Mouse (Mus musculus) kidney, adult 2 months (tissue): Measurements from ENCODE around the gene Rnase10.

ENCODE experiments used
- CTCF ChIP-seq: fragments of 200-500 bp; conservative IDR thresholded peaks from 2 replicates; pipeline ENCODE4 v1.5.1; 2011; ENCODE audit warnings: low read depth, mild to moderate bottlenecking, control low read depth, low read length, moderate library complexity, mixed read lengths; ENCODE audit not compliant: insufficient read depth, insufficient read length
- POLR2A ChIP-seq: fragments of 200-500 bp; IDR thresholded peaks from one replicate; pipeline ENCODE4 v1.6.1; 2011; ENCODE audit warnings: low read depth, low read length, control low read depth

DNA sequence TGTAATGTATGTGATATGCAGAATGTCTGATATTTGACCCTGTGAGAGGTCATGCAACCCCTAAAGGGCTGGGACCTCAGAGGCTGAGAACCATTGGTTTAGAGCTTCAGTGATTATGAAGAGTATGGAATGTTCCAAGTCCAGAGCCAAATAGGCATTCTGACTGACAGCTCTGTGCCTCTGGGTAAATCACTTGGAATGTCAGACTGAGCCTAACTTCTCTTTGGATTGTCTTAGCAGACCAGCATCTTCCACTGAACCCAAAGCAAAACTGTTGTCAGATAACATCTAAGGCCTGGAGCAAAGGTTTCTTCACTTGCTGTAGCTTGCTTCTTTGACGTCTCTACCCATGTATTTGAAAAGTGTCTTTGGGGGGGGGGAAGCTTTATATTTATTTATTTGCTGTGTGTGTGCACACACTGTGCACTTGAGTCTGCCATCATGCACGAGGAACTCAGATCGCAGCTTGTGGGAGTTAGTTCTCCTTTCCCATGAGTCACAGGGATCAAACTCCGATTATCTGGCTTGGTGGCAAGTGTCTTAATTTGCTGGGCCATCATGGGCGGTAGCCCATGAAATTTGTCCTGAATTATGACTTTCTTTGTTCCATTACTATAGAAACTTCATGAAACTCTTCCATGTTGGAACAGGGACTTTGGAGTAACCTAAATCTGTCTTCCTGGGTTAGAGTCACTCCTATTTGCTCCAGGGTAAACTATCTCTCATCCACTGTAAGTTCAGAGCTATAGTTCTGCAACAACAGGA lies 39.2 kb upstream of the Rnase10 start:
- TF ChIP-seq POLR2A = no peak
- no peak for TF ChIP-seq CTCF
